Mouse (Mus musculus) v-Abl transformed pro-B cells (cell line): ENCODE results near the gene Egr2.

Experiments used
- in situ Hi-C, 2 experiments: fragments of 400-800 bp; cut with MboI; formaldehyde crosslinking; loops; one replicate each; pipeline ENCODE4 v1.15.1; 2025; ENCODE audit not compliant: unreplicated experiment in 2 of 2

The Egr2 gene

GRCm38 (mm10) chr10:67585873-67586610 lies 50.8 kb downstream of the Egr2 start:
- in situ Hi-C loops: no loop called here
